Mouse (Mus musculus) cerebellum, postnatal 14 days (tissue): Measurements from ENCODE around the gene Lif.

ENCODE experiments used
- DNase-seq, 2 experiments: peaks; one replicate each; pipeline ENCODE4 v3.0.0; 2021; ENCODE audit warnings: mixed read lengths in 2 of 2

The Lif gene

DNA sequence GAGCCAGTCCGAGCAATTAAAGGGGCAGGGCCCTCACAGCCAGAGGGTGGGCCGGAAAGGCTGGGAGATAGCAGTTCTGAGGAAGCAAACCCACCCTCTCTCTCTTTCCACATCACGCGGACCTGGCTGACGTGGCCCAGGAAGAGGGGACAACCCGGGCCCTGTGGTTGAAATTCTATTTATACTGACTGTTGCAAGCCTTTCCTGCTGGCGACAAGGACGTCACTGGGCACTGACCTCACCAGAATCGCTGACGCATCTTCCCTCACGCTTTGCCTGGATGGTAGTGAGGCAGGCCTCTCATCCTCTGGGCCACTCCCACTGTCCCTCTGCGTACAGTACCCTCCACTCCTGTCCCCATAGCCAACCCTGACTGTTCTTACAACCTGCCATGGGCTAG is 24.7 kb upstream of the Lif start:
- DNase-seq: no peak

GRCm38 (mm10) chr11:4235052-4235655 is 22.2 kb upstream of the Lif start:
- DNase-seq: peak in 1 of 2 experiments; percentile 1

- DNase-seq: peak in 1 of 2 experiments; percentile 13
Measured at GRCm38 (mm10) chr11:4235665-4236545, 21.5 kb upstream of the Lif start, which contains the start of gene Osm. TSS of gene Osm (plus strand) at chr11:4236420.

GRCm38 (mm10) chr11:4236546-4237067 is 20.8 kb upstream of the Lif start:
- DNase-seq: no peak

DNA sequence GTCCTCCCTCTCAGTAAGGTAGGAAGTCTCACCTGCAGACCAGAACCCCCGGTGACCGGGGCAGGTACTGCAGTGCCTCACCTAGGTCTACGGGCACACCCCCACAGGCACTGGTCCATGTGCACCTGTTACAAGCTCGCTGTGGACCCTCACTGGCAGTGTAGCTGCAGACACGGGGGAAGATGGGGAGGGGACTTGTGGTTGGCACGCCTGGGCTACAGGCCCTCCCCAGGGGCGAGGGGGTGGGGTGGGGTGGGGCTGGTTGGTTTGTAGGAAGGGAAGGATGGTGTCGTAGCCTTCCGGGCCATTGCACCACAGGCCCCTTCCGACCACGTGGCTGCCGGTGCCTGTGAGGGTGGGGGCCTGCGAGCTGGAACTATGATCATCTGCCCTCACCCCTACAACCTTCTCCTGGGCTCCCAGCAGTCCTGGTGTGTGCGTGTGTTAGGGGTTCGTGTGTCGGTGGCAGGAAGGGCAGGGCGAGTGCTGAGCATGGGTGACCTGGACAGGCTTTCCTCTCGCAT is 19.9 kb upstream of the Lif start:
- peak in 1 of 2 experiments; percentile 20 for DNase-seq

- peak in 1 of 2 experiments; percentile 2 for DNase-seq
Measured at GRCm38 (mm10) chr11:4238167-4238566, 19.2 kb upstream of the Lif start.

- peak in 1 of 2 experiments; percentile 1 for DNase-seq
Measured at GRCm38 (mm10) chr11:4239691-4240090, 17.7 kb upstream of the Lif start.

DNA sequence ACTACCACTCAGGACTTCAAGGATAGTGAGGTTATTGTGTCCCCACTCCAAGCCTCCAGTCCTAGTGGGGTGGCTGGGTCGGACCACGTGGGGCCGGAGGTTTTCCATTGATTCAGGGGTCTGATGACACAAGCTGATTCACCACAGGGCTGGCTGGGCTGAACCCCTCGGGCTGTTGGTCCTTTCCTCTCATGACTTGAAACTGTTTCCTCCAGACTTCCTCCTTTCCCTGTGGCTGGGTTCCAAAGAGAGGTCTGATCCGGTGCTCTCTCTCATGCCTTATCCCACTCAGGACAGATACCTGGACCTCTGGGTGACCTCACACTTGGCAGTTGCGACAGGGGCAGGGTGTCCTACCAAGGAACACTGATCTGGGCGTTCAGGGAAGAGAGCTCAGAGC is 17.2 kb upstream of the Lif start:
- DNase-seq: peak in 1 of 2 experiments; percentile 3

- DNase-seq: no peak
Measured at GRCm38 (mm10) chr11:4241180-4241579, 16.2 kb upstream of the Lif start.

GRCm38 (mm10) chr11:4246126-4246525 is 11.2 kb upstream of the Lif start:
- DNase-seq: no peak

- no peak for DNase-seq
Measured at GRCm38 (mm10) chr11:4246623-4247022, 10.7 kb upstream of the Lif start.

DNA sequence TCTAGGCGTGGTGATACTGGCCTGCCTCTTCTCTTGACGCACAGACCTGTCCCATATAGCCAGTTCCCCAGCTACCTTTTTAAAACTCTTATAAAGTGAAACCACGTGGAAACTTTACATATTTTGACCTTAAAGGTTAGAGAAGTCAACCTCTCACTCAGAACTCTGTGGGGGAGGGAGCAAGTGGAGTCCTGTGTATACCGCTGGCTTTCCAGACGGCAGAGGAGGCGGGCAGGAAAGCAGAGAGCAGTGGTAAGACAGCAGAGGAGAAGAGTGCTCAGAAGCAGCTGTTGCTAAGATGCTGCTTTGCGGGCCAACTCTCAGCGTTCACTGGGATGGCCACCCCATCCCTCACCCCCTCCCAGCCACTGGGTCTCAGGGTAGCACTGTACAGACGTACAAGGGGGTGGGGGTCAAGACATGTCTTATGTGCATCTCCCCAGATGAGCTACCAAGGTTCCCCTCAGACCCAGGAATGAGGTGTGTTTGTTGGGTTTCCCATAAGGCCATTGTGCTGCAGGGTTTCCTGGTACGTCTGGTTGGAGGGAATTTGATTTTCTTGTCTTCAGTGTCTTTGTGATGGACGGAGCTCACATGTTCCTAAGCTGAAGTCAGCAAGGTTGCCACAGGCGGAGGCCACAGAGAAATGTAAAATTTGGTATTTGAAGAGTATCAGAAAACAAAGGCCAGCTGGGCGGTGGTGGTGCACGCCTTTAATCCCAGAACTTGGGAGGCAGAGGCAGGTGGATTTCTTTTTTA is 10.0 kb upstream of the Lif start:
- no peak for DNase-seq

DNA sequence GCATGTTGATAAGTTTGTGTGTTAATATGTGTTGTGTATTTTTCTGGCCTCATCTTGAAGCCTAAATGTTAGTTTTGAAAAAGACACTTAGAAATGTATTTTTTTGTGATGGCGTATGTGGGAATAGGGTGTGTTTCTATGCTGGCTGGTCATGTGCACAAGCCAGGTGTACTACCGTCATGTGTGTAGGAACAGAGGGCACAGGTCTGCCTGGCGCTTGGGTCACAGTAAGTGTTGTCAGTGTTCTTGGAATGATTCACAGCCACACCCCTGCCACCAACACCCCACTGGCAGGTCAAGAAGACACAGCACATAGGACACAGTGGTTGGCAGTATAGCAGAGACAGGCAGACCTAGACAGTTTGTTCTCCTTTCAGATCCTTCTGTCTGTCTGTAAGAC is 8.2 kb upstream of the Lif start:
- no peak for DNase-seq

GRCm38 (mm10) chr11:4250290-4250689 is 7.1 kb upstream of the Lif start:
- no peak for DNase-seq

DNA sequence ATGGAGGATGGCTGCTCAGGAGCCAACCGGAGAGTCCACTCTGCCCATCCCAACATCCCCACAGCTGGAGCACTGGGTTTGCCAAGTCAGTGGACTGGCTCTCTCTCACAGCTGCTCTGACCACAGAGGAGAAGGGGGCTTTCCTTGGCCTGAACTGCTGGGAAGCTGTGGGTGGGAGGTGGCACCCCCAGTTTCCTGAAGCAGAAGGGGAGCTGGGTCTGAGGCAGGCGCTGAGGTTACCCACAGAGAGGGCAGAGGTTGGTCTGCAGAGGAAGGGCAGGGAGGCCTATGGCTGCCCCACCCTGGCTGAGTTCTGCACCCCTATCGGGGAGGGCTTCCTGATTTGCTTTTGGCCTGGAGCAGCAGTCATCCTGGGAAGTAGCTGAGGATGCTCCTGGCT is 6.0 kb upstream of the Lif start:
- no peak for DNase-seq

DNA sequence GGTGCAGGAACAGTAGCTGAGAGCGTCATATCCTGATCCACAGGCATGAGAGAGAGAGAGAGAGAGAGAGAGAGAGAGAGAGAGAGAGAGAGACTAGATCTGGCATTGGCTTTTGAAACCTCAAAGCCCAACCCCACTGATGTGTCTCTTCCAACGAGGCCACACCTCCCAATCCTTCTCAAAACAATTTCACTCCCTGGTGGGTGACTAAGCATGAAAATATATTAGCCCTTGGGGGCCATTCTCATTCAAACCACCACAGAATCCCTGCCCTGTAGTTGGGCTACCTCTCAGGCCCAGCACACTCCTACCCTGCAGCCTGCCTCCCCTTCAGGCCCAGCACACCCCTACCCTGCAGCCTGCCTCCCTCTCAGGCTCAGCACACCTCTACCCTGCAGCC is 4.5 kb upstream of the Lif start:
- DNase-seq: no peak

DNA sequence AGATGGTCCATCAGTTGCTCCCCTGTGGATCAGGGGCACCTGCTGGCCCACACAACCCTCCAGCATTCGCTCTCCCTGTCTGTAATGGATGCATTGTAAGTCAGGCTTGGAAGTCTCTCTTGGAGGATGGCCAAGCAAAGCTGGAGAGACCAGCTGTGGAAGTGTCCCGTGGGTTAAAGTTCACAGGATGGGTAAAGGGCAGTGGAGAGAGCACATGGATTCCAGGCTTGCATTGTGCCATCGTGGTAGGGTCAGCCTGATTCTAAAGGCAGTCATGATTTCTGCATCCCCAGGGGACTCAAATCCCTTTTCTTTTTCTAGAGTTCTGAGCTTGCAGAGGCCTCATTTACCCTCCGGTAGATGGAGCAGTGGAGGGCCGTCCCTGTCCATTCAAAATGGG is 399 bp downstream of the Lif start:
- no peak for DNase-seq

DNA sequence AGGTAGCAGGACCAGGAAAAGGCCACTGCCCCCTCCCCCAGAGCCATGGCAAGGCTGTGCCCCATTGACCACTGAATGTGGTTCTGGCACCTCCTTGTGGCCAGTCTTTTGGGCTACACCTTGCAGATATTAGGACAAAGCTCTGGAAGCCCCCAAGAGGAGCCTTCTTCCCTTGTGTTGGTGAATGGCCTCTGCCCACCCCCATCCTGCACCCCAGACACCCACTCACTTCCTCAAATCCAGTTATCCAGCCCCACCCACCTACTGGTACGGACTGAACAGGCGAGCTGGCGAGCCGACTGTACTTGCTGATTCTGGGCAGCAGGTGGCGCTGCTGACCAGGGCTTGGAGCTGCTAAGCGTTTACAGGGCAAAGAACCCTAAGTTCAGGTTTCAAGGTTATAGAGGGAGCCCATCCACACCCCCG is 1.3 kb downstream of the Lif start:
- peak; percentile 92 to 94 for DNase-seq

DNA sequence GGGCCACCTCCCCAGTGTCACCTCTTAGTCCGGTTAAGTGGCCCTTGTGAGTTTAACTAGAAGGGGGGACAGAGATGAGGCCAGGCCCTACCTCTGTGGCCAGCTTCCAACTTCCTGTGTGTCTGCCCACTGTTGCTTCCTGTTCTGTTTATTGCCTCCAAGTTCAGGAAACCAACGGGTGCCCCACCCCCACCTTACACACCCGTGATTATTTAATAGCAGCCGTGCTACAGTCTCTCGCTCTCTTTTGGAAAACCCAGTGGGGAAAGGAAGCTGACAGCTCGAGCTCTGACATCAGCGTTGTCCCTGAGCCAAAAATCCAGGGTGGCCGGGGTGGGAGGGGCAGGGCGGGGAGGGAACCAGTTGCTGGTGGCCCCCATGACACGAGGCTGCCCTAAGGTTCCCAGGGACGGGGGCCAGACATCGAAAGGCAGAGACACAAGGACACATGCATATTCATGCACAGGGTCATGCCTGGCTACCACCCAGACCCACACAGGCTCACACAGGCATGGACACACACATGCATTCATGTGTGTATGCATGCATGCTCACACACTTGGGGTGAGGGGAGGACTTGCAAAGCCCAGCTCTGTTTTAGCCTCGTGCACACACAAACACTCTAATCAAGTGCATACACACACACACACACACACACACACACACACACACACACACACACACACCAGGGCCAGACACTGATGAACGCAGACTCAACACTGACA is 3.3 kb downstream of the Lif start:
- DNase-seq: peak; percentile 62 to 80

DNA sequence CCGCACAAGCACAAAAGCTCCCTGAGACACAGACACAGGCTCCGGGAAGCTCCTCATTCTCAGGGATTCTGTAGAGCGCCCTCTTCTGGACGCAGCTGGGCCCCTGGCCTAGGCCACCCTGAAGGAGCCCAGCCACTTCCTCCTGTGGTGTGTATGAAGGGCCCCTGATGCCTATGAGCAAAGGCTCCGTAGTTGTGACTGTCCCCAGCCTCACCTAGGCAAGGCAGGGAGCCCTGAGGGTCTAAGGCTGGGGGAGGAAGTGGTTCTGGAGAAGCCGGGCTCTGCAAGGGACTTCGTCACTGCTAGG is 3.8 kb downstream of the Lif start:
- DNase-seq: peak; percentile 70 to 81

GRCm38 (mm10) chr11:4261969-4262368 is 4.6 kb downstream of the Lif start:
- peak; percentile 69 to 83 for DNase-seq

- DNase-seq: no peak
Measured at GRCm38 (mm10) chr11:4262847-4263246, 5.5 kb downstream of the Lif start.
